Mouse (Mus musculus): ENCODE results near the gene Gadd45a.
"Not testable (repeated sequence)": the region's sequence is repeated elsewhere in the genome, so short reads cannot be mapped to it uniquely, and the experiment has no call there.

The Gadd45a gene

DNA sequence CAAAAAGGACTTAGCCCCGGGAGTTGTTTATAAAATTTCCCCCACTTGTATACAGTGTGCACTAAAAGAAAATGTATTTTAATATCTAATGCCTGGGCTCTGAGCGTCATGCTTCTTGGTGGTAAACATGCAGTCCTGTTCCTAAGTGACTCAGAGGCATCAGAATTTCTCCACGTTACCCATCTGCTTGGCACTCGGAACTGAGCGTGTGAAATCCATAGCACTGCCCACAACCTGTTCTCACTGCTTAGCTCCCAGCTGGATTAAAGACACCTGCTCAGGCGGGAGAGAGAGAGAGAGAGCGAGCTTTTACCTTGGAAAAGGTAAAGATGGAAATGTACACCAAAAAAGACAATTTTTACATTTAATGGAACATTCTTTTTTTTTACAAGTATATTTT, 18.3 kb downstream of the Gadd45a start:
- DNase-seq (ENCODE audit: low spot score) = not testable (repeated sequence)

DNA sequence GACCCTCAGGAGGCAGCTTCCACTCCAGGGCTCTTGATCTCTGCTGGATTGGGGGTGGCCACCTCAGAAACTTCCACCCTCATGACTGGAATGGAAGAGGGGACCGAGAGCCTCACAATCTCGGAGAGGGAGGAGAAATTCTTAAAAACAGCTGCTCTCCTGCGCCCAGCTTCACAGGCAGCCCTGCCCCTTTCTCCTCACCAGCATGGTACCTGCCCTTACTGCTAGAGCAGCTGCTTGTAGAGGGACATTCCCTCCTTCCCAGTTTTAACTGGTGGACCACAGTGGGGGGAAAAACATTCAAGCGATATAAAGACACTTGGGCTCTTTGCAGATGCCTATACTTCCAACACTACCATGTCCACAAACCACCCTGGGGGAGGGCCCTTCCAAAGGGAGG, 18.9 kb downstream of the Gadd45a start:
- DNase-seq (ENCODE audit: low spot score) = no peak

DNA sequence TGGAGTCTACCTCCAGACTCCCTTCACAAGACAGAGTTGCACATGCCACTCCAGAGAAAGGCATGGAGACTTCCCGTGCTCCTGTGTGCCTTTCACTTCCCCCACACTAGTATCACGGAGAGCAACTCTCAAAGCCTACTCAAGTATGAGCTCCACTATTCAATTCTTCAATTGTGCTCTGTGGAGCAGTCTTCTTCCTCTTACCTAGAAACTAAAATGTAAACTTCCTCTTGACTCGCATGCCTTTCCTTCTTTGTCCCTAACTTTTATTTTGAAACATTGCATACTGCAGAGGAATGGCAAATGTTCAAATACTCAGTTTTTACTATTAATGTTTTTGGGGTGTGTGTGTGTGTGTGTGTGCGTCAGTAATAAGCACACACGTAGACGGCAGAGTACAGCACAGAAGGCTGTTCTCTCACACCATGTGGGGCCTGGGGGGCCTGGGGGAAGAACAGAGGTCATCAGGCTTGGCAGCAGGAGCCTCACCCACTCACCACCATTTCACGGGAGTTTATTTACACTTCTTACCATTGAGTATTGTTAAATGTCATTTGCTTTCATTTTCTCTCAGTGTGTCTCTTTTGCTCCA, 20.6 kb downstream of the Gadd45a start:
- DNase-seq (ENCODE audit: low spot score) = no peak

DNA sequence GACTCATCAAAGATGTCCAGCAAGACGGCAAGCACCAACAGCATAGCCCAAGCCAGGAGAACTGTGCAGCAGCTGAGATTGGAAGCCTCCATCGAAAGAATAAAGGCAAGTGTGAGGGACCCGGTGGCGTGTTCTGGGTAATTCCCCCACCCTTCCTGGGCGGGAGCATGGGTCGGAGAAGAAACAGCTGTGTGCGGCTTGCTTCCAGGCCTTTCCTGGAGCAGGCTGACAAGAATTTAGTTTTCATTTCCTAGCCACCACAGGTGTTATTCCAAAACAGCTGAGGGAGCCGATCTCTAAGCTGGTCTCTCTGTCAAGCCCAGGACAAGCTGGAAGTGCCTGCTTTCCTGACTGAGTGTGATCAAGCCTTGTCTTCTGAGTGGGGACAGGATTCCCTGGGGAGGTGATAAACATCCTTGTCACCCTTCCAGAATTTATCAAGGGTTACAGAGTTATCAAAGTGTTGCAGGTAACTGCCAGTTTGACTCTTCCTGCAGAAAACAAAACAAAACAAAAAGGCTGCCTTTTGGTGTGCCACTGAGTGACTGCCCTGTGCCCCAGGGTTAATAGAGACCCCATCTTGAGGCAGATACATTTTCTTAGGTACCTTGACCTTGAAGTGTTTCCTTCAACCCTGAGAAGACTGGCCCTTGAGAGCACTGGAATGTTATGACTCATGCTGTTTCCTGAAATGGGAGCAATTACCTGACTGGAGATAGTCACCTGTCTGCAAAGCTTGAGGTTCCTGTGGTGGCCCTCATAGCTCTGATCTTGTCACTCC, 21.3 kb downstream of the Gadd45a start:
- no peak for DNase-seq (ENCODE audit: low spot score)

DNA sequence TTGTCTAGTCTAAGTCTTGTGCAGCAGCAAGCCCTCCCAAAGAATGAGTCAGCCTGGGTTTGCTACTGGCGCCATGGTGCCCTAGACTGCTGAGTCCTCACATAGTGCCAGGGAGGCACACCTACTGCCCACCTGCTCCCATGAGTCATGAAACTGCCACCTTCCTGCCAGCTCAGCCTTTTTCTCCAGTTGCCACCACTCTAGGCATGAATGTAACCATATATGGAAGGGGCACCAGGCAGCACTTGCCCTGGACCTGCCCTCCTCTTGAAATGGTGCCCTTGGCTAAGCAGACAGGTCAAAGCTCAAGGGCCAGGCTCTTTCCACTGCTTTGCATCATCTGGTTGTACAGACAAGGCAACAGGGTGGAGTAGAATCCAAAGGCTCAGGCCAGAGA, 22.6 kb downstream of the Gadd45a start:
- DNase-seq (ENCODE audit: low spot score) = no peak

DNA sequence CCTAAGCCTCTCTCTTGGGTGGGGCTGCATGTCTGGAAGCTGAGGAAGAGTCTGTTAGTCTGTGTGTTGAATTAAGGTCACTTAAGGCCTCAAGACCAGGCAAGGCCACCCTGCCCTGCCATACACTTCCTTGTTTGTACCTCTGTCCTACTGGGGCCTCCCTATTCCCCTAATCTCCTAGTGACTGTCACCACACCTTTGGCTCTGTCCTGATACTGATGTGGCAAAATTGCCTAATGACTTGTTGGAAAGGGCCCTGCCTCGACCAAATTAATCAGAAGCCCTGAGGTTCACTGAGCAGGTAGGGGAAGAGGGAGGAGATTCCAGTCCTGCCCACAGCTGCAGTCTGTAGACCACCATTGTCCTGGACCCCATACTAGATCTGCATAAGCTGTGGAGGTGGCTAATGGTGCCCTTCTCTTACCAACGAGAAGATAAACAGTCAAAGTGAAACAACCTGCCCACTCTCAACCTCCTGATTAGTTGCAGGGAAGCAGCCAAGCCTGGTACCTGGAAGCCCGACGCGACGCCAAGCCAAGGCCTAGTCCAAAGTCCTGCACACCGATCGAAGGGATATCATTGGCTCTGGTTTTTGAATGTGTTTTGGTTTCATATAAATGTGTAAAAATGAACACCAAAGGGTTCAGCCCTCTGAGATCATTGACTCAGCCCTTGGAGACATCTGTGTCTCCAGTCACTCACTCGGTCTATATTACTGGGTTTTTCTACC, 23.1 kb downstream of the Gadd45a start:
- no peak for DNase-seq (ENCODE audit: low spot score)

DNA sequence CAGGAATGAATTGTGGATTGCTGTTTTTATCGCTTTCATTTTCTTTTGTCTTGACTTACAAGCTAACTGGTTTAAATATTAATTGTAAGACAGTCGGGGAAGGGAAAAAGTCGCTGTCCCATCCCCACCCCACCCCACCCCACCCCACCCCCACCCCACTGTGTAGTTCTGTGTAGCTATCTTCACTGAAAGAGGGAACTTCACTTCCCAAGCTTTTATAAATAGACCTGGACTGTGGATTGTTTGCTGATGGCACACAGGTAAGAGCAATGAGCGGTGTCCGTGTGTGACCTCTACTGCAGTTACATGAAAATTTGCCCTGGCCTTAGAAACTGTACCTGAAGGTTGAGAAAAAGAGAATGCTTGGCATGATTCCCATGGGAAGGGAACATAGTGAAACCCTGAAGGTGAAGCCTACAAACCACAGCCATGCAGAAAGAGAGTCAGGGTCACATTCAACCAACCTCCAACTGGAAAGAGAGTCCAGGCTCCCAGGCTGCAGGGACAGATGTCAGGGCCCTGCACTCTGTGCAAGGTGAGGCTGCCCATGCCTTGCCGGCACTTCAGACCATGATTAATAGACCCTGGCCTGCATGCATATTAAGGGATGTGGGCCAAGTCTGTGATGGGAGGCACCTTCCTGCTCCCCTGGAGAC, 23.8 kb downstream of the Gadd45a start:
- no peak for DNase-seq (ENCODE audit: low spot score)

DNA sequence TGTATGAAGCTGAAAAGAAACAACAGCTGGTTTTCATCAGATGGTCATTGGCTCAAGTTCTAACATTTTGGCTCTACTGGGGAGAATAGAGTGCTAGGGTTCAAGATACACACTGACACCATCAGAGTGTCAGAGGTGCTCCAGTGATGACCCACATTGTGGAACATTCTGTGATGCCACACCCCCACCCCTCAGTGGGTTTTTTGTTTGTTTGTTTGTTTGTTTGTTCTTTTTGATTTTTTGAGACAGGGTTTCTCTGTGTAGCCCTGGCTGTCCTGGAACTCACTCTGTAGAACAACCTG, 26.1 kb downstream of the Gadd45a start:
- no peak for DNase-seq (ENCODE audit: low spot score)

DNA sequence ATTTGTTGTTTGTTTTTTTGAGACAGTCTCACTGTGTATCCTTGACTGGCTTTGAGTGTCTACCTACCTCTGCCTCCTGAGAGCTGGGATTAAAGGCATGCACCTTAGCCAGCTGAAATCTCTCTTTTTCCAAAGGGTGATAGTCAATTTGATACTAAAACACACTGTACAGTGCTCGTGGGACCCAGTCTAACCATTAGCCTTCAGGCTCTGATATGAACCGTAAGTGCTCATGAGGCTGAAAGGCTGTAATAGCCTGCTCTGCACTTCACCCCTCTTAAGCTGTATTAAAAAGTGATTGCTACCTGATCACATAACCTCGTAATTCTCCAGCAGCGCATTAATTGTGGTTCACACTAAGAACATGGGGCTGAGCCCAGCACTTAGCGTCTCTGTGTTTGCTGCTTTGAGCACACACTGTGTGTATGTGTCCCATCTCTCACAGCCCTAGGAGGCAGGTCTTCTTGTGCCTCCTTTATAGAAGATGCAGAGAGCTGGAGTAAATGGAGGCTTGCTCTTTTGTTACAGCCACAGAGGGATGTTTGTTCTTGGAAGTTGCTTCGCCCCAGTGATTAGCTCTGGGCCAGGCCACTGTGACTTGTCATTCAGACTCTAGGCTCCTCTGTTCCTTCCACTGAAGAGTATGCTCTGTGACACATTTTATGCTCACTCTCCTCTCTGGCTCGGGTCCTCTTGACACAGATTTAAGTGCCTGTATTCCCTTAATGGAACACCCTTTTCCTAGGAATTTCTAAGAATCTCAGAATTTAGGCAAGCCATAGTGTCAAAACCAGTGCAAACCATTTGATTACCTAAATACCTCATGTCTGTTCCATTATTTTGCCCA, 26.7 kb downstream of the Gadd45a start:
- DNase-seq (ENCODE audit: low spot score) = no peak

DNA sequence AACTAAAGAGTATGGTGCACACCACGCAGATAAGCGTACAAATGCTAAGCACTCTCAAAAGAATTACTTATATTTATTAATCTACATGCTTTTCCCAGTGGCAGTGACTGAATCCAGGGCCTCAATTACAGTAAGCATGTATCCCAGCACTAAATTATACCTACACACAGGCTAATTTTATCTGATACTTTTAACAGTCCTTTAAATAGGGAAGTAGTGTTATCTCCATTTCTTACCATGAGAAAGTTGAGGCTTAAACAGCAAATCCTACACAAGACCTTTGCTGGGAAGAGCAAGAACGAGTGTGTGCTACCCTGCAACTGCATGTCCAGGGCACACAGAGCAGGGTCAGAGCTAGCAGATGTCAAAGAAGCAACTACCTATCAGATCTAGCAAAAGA, 27.4 kb downstream of the Gadd45a start:
- no peak for DNase-seq (ENCODE audit: low spot score)

DNA sequence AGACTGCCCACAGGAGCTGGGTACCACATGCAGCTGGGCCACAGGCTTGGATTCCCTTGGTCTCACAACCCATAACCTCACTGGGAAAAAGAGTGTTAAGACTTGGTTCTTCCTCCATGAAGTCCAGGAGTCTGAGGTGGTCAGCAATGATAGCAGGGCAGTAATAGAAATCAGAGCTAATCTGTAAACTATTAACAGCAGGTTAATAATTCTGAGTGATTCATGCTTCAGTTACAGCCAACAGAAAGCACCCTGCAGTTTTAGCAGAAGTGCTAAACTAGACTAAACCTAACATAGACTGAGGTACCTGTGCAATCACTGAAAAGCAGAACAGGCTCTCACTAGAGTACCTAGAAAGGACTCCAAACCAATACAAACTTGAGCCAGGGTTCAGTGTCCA, 37.5 kb downstream of the Gadd45a start:
- no peak for DNase-seq (ENCODE audit: low spot score)

DNA sequence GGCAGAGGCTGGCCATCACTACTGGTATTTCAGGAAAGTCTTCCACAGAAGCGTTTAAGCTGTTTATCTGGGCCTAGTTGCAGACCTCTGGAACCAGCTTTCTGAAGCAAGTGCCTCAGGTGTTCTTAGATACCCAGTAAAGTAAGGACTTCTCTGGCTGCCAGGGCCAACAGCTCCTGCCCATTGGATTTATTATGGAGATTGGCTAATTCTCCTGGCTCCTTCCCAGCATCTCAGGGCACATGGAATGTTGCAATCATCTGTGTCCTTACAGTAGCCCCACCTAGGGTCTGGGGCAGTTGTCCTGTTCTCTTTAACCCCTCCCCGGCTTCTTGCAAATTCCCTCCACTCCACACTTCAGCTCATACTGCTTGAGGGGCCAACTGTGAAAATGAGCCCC, 38.6 kb downstream of the Gadd45a start:
- no peak for DNase-seq (ENCODE audit: low spot score)

DNA sequence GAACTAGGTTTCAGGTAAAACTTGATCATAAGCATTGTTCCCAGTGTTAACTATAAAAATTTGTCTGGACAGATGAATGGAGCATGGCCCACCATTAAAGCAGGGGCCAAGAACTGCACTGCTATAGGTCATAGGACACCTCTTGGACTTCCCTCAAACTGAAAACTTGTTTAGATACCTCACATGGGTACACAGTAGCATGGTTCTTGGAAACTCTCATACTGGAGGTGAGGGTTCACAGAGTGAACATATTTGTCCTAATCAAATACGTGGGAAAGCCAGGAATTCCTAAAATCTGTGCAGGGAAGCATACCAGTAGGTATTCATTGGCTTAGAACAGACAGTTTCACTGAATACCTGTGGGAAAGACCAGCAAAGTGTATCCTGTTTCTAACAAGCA, 41.0 kb downstream of the Gadd45a start:
- no peak for DNase-seq (ENCODE audit: low spot score)

DNA sequence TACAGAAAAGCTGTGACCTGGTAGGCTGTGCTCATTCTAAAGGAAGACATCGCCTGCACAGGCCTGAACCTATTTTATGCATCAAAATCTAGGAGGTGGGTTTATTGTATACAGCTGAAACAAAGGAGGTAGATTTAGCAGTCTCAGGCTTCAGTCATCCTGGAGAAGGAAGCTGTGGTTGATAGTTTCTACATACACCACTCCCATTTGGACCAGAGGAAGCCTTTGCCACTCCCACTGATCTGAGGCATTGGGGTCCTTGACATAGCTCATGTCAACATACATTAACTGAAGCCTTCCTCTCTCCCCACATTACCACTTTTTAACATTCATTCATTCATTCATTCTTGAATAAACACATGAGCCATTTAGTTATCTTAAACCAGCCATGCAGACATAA, 41.4 kb downstream of the Gadd45a start:
- no peak for DNase-seq (ENCODE audit: low spot score)

DNA sequence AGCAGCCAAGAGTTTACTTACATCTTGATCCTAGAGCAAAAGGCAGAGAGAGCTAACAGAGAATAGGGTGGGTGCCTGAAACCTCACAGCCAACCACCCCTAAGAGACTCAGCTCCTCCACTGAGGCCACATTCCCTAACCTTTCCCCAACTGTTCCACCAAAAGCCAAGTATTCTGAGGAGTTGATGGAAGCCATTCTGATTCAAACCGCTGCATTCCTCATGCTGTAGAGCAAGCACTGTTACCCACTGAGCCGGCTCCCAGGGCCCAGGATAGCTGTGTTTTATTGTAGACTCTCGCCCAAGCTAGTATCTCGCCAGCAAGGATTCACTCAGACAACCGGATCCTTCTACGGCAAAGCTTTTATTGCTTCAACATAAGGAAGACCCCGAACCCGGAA, 42.3 kb downstream of the Gadd45a start:
- DNase-seq (ENCODE audit: low spot score) = no peak

DNA sequence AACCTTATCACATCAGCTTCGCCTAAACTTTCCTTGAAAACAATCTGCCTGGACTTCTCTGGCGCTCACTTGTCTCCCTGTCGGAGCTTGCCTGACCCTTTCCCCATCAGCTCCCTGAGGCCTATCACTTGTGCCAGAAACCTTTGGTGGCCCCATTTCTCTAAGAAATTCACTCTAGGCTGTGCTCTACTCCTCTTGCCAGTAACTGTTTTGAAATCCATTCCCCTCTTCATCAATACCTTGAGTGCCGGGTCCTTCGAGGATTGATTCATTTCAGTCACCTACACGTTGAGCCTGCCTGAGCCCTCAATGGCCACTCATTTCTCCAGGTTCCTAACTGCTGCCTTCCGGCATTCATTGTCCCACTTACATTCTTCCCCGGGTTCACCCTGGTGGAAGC, 44.5 kb downstream of the Gadd45a start:
- no peak for DNase-seq (ENCODE audit: low spot score)

DNA sequence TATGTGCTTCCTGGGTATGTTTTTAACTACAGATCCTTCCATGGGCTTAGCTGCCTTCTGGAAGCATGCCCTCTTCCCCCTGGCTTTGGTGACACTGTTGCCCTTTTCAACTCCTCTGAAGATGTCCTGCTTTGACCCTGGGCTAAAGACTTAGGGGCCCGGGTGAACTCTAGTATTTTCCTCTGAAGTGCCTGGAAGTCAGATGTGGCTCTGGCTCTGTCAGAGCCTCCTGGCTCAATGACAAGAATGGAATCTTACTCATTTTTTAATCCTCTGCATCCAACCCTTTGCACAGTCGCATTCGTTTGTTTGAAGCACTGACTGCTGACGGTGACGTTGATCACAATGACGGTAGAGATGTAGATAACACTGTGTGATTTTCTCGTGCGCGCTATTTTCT, 45.0 kb downstream of the Gadd45a start:
- no peak for DNase-seq (ENCODE audit: low spot score)

DNA sequence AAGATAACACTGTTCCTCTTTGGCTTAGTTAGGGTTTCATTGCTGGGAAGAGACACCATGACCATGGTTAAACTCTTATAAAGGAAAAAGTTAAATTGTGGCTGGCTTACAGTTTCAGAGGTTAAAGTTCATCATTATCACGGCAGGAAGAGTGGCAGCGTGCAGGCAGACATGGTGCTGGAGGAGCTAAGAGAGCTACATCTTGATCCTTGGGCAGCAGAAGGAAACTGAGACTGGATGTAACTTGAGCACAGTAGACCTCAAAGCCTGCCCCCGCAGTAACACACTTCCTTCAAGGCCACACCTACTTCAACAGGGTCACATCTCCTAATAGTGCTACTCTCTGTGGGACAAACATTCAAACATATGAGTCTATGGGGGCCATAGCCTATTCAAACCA, 47.7 kb downstream of the Gadd45a start:
- DNase-seq (ENCODE audit: low spot score) = no peak

DNA sequence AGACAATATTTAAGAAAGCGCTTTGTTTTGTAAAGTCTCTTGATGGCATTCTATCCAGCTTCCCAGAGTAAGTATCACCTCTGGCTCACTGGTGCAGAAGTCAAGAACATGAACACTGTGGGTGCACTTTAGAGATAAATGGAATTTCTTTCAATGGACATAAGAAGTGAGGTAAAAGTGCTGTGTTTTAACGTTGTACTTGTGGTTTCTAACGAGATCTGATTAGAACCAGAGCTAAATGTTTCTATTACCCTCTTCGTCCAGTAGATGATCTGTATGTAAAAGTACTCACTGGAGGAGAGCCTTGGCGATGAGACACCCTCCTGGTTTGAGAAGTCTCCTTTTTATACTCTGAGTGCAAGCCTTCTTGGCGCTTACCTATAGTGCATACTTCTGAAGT, 48.2 kb downstream of the Gadd45a start:
- no peak for DNase-seq (ENCODE audit: low spot score)

DNA sequence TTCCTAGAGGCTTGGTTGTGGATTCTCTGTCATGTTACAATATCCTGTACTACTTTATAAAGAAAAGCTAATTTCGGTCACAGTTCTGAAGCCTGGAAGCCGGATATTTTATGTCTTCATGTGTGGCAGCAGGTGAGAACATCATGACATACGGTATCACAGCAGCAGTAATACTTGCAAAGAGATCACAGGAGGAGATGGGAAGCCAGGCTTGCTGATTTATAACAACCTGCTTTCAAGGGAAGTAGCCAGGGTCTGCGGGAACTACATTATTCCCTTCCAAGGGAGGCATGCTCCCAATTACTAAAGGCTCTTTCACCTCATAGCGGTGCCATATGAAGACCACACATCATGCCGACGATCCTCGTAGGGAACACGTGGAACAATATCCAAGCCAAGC, 48.9 kb downstream of the Gadd45a start:
- DNase-seq (ENCODE audit: low spot score) = no peak

DNA sequence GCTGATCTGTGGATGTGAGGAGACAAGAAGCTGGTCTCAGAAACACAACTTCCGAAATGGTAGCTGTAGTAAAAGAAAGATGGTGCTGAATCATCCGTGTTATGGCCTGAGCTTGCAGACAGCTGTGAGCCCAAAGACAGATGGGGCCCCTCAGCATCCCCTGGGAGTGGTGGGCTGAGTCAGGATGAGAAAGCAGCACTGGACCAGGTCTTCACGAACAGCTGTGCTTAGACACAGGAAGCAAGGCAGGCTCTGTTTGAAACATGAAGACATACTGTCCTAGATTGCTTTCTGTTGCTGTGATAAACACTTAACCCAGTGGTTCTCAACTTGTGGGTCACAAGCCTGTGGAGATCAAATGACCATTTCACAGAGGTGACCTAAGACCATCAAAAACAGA, 49.6 kb downstream of the Gadd45a start:
- DNase-seq (ENCODE audit: low spot score) = no peak

DNA sequence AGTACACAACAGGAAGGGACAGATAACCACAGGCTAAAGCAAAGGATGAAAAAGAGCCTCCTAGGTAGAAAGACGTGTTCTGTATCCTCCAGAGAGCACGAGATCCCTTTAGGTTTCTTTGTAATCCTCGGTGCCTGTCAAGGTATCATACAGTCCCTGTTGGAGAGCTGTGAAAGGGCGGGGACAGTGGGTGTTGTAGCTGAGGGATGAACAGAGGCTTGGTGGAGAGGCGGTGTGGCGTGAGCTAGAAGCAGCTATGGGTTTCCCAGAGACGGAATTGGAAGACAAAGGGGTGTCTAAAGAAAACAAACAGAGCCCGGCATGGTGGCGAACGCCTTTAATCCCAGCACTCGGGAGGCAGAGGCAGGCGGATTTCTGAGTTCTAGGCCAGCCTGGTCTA, 51.2 kb downstream of the Gadd45a start:
- no peak for DNase-seq (ENCODE audit: low spot score)

All from MN1 (cell line).